Comparison of ENCODE assay signal across 8 mouse cellular contexts in the genomic region with DNA sequence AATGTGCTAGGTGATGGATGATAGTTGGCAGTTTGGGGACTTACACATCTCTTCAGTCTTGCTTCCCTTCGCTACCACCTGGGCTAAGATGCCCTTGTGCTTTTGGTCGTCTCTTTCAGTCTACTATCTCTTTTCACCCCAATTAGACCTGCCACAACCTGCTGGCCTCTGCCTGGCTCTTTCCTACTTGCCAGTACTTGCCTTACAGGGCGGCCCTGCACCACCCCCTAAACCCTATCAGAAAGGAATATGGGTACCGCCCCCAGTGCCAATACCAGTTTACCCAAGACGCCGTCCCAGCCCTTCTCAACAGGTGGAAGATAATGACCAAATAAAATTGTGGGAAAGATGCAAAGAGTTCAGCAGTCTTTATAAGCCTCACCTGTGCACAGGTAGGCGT. TPM values are rescaled to one million over a fixed set of nuclear protein-coding genes. Genes with fewer than 3 reads are reported as not detected.
DNase-seq lines count a peak whose midpoint lies in the region; ATAC-seq and TF ChIP-seq lines count a peak whose summit lies in the region.

No protein-coding gene starts in this region.

- peaks cover 15% of the 10 kb centered on the region for H3K27me3 ChIP-seq in heart, embryonic 14.5 days (ENCODE audit: control insufficient read depth, insufficient read depth, low read length)
- peaks cover 36% of the 10 kb centered on the region for H3K27me3 ChIP-seq in G1E (ENCODE audit: insufficient read depth, low read length)
- peaks cover 7% of the 10 kb centered on the region; the same call in 1 of the 2 replicates for H3K27me3 ChIP-seq in heart, embryonic 16.5 days (ENCODE audit: control insufficient read depth, insufficient read depth, low read length)

- no peak for TF ChIP-seq CTCF in G1E (IDR thresholded peaks at IDR 0.05; ENCODE audit: low read depth, low read length)

- DNase-seq in heart, postnatal 4 days = no peak
- DNase-seq in G1E (ENCODE audit: low spot score) = no peak
- DNase-seq in cerebellum, postnatal 14 days = no peak
- no peak for DNase-seq in gastrocnemius, postnatal 25 days

- ATAC-seq in heart, embryonic 14.5 days (ENCODE audit: insufficient number of reproducible peaks, insufficient read depth, low FRiP score, low read depth) = no peak
- ATAC-seq in G1E (ENCODE audit: extremely low read depth, insufficient number of reproducible peaks, low FRiP score, poor library complexity, severe bottlenecking) = no peak
- ATAC-seq in heart, embryonic 16.5 days (replicated peaks; ENCODE audit: extremely low read depth, insufficient read depth, low FRiP score) = 0 out of 2 replicates have a peak, but pooled peaks have one; percentile 1
- ATAC-seq in megakaryocyte progenitor cell, adult 5-6 weeks (replicated peaks; ENCODE audit: poor library complexity) = peak; percentile 38; the same call in 1 of the 2 replicates
- no peak for ATAC-seq in frontal cortex, adult (ENCODE audit: low TSS enrichment)

- H3K4me2 ChIP-seq in heart, embryonic 14.5 days (ENCODE audit: low read length) = peak overlapping the region; percentile 99
- peak overlapping the region; percentile 100 for H3K4me2 ChIP-seq in heart, embryonic 16.5 days (ENCODE audit: low read depth, low read length)

- no peaks in the 10 kb centered on the region for H3K9me3 ChIP-seq in heart, embryonic 14.5 days (ENCODE audit: control insufficient read depth, low read length)
- no peaks in the 10 kb centered on the region for H3K9me3 ChIP-seq in G1E (replicated peaks)
- H3K9me3 ChIP-seq in heart, embryonic 16.5 days (replicated peaks; ENCODE audit: control insufficient read depth, low read length) = no peaks in the 10 kb centered on the region

- peak overlapping the region in 1 of 2 experiments; percentile 71; a peak in 3 of 4 replicates for H3K4me3 ChIP-seq in heart, embryonic 14.5 days (ENCODE audit: control insufficient read depth in 1 of 2, insufficient read depth in 1 of 2, low read depth in 1 of 2, low read length in 2 of 2)
- H3K4me3 ChIP-seq in G1E (ENCODE audit: low read depth, low read length) = peak overlapping the region; percentile 74; the same call in 1 of the 2 replicates
- peak overlapping the region; percentile 81 for H3K4me3 ChIP-seq in heart, embryonic 16.5 days (ENCODE audit: low read length)

- WGBS in heart, embryonic 14.5 days = 26% methylated on average over 7 of the region's 7 CpGs
- WGBS in heart, embryonic 16.5 days = 32% methylated on average over 7 of the region's 7 CpGs

- peaks cover 0 to 13% of the 10 kb centered on the region in 2 experiments; a peak in 3 of 4 replicates for H3K4me1 ChIP-seq in heart, embryonic 14.5 days (ENCODE audit: control insufficient read depth in 2 of 2, insufficient read depth in 2 of 2, low read length in 2 of 2)
- peaks cover 27% of the 10 kb centered on the region for H3K4me1 ChIP-seq in G1E (ENCODE audit: insufficient read depth, low read depth, low read length)
- peaks cover 9% of the 10 kb centered on the region; the same call in 1 of the 2 replicates for H3K4me1 ChIP-seq in heart, embryonic 16.5 days (ENCODE audit: control insufficient read depth, insufficient read depth, low read length)

- peaks cover 37% of the 10 kb centered on the region for H3K36me3 ChIP-seq in heart, embryonic 14.5 days (ENCODE audit: control insufficient read depth, insufficient read depth, low read length)
- peaks cover 52% of the 10 kb centered on the region for H3K36me3 ChIP-seq in G1E (replicated peaks)
- peaks cover 28% of the 10 kb centered on the region for H3K36me3 ChIP-seq in heart, embryonic 16.5 days (ENCODE audit: control insufficient read depth, insufficient read depth)

- no peak overlapping the region for H3K27ac ChIP-seq in heart, embryonic 14.5 days (replicated peaks in 1 of 2; ENCODE audit: control insufficient read depth in 1 of 2, insufficient read depth in 1 of 2, low read depth in 2 of 2, low read length in 2 of 2)
- no peak overlapping the region for H3K27ac ChIP-seq in heart, embryonic 16.5 days (ENCODE audit: low read length)

- peak overlapping the region; percentile 77; the same call in 1 of the 2 replicates for H3K9ac ChIP-seq in heart, embryonic 14.5 days (ENCODE audit: low read length)
- no peak overlapping the region for H3K9ac ChIP-seq in heart, embryonic 16.5 days (ENCODE audit: low read length)

RNA-seq across cellular contexts. Expression of gene Rapgefl1, which starts 0.5 kb away (rescaled TPM):
- polyA plus RNA-seq in heart, embryonic 14.5 days (2014; fragmentation: Nextera tagmentation; extraction: Ambion mirVana) = 0.82 and 0.95 TPM in 2 replicates
- total RNA-seq in heart, postnatal 4 days (2021) = 1 to 10 TPM; 1.3 TPM
- total RNA-seq in G1E (2014; fragmentation: Nextera tagmentation) (0.34 TPM in 1 of 2 replicates, not detected in the other), G1E (2017) (0.12 and 0.27 TPM in 2 replicates)
- 0.19 and 0.35 TPM in 2 replicates for polyA plus RNA-seq in G1E (2012)
- 1.0 and 1.1 TPM in 2 replicates for polyA plus RNA-seq in heart, embryonic 16.5 days (2015; fragmentation: Nextera tagmentation; extraction: Ambion mirVana)
- 0.24 and 1.8 TPM in 2 replicates for total RNA-seq in megakaryocyte progenitor cell, adult 5-6 weeks (2015)
- total RNA-seq in megakaryocyte progenitor cell, adult 5-6 weeks (2017) = not detected in 2 replicates
- total RNA-seq in gastrocnemius, postnatal 25 days (2021) = under 1 TPM; 0.23 to 0.40 TPM

RNA-seq across cellular contexts. Expression of gene Wipf2, which starts 27.3 kb away (rescaled TPM):
- polyA plus RNA-seq in heart, embryonic 14.5 days (2014; fragmentation: Nextera tagmentation; extraction: Ambion mirVana) = 3.1 and 3.2 TPM in 2 replicates
- total RNA-seq in heart, postnatal 4 days (2021) = 10 to 100 TPM; 12.6 to 14.1 TPM
- total RNA-seq in G1E (2014; fragmentation: Nextera tagmentation) (25.4 and 29.9 TPM in 2 replicates), G1E (2017) (2.8 and 3.1 TPM in 2 replicates)
- 21.5 and 23.9 TPM in 2 replicates for polyA plus RNA-seq in G1E (2012)
- polyA plus RNA-seq in heart, embryonic 16.5 days (2015; fragmentation: Nextera tagmentation; extraction: Ambion mirVana) = 3.1 and 3.4 TPM in 2 replicates
- total RNA-seq in megakaryocyte progenitor cell, adult 5-6 weeks (2015) = 15.0 and 17.1 TPM in 2 replicates
- 3.0 and 3.6 TPM in 2 replicates for total RNA-seq in megakaryocyte progenitor cell, adult 5-6 weeks (2017)
- 1 to 10 TPM; 4.1 to 4.9 TPM for total RNA-seq in gastrocnemius, postnatal 25 days (2021)

RNA-seq across cellular contexts. Expression of gene Casc3, which starts 31.4 kb away (rescaled TPM):
- 22.6 and 22.9 TPM in 2 replicates for polyA plus RNA-seq in heart, embryonic 14.5 days (2014; fragmentation: Nextera tagmentation; extraction: Ambion mirVana)
- total RNA-seq in heart, postnatal 4 days (2021) = 10 to 100 TPM; 26.9 to 28.4 TPM
- 51.8 and 64.6 TPM in 2 replicates for total RNA-seq in G1E (2014; fragmentation: Nextera tagmentation)
- 13.9 and 17.8 TPM in 2 replicates for total RNA-seq in G1E (2017)
- polyA plus RNA-seq in G1E (2012) = 37.4 and 42.7 TPM in 2 replicates
- 23.4 and 24.0 TPM in 2 replicates for polyA plus RNA-seq in heart, embryonic 16.5 days (2015; fragmentation: Nextera tagmentation; extraction: Ambion mirVana)
- total RNA-seq in megakaryocyte progenitor cell, adult 5-6 weeks (2015) = 38.3 and 39.0 TPM in 2 replicates
- total RNA-seq in megakaryocyte progenitor cell, adult 5-6 weeks (2017) = 18.3 and 31.7 TPM in 2 replicates
- 10 to 100 TPM; 13.9 to 15.0 TPM for total RNA-seq in gastrocnemius, postnatal 25 days (2021)

RNA-seq across cellular contexts. Expression of gene Msl1, which starts 40.8 kb away (rescaled TPM):
- polyA plus RNA-seq in heart, embryonic 14.5 days (2014; fragmentation: Nextera tagmentation; extraction: Ambion mirVana) = 13.3 and 15.3 TPM in 2 replicates
- total RNA-seq in heart, postnatal 4 days (2021) = 10 to 100 TPM; 67.8 to 71.5 TPM
- 38.0 and 52.2 TPM in 2 replicates for total RNA-seq in G1E (2014; fragmentation: Nextera tagmentation)
- 39.4 and 45.6 TPM in 2 replicates for total RNA-seq in G1E (2017)
- polyA plus RNA-seq in G1E (2012) = 36.5 and 44.9 TPM in 2 replicates
- polyA plus RNA-seq in heart, embryonic 16.5 days (2015; fragmentation: Nextera tagmentation; extraction: Ambion mirVana) = 15.2 and 15.5 TPM in 2 replicates
- total RNA-seq in megakaryocyte progenitor cell, adult 5-6 weeks (2015) = 60.8 and 62.0 TPM in 2 replicates
- total RNA-seq in megakaryocyte progenitor cell, adult 5-6 weeks (2017) = 76.3 and 99.9 TPM in 2 replicates
- total RNA-seq in gastrocnemius, postnatal 25 days (2021) = 10 to 100 TPM; 51.3 to 63.6 TPM

Comparison
In these comparisons a context has a peak if more than half of its experiments do, and no peak if none do; other contexts are left out.
1. ATAC-seq: peak in heart, embryonic 16.5 days (single experiment) and megakaryocyte progenitor cell, adult 5-6 weeks (single experiment); none in heart, embryonic 14.5 days (single experiment), G1E (single experiment) and frontal cortex, adult (single experiment).